8 mouse cellular contexts compared by ENCODE assay signal in genomic region chr12:35047320-35048225, GRCm38 (mm10). TPM values are rescaled to one million over a fixed set of nuclear protein-coding genes. Genes with fewer than 3 reads are reported as not detected.
DNase-seq lines count a peak whose midpoint lies in the region; ATAC-seq lines count a peak whose summit lies in the region.

No protein-coding gene starts in this region.

- 1% methylated on average over 65 of the region's 65 CpGs for whole genome bisulfite sequencing in hindbrain, embryonic 12.5 days

- H3K27me3 ChIP-seq in hindbrain, embryonic 12.5 days: peaks cover 4% of the 10 kb centered on the region; the same call in 1 of the 2 replicates

- peak overlapping the region; percentile 97 for H3K9ac ChIP-seq in hindbrain, embryonic 12.5 days

- no peaks in the 10 kb centered on the region for H3K9me3 ChIP-seq in hindbrain, embryonic 12.5 days (replicated peaks)

- ATAC-seq in hindbrain, embryonic 12.5 days (ENCODE audit: low FRiP score): peak; percentile 94
- ATAC-seq in megakaryocyte-erythroid progenitor cell, adult 5-6 weeks (replicated peaks; ENCODE audit: low FRiP score, low TSS enrichment, poor library complexity, severe bottlenecking): peak; percentile 63

- intact Hi-C loops in left cerebral cortex, postnatal 14 days (cut with DNase I): no loop called here

- peaks cover 8% of the 10 kb centered on the region for H3K4me1 ChIP-seq in hindbrain, embryonic 12.5 days

- H3K4me3 ChIP-seq in hindbrain, embryonic 12.5 days: peak overlapping the region; percentile 92

- peak overlapping the region; percentile 78 for H3K4me2 ChIP-seq in hindbrain, embryonic 12.5 days (replicated peaks)

- H3K27ac ChIP-seq in hindbrain, embryonic 12.5 days: peak overlapping the region; percentile 95

- H3K36me3 ChIP-seq in hindbrain, embryonic 12.5 days: no peaks in the 10 kb centered on the region

- DNase-seq in adipocyte (ENCODE audit: low spot score): peak; percentile 68
- peak; percentile 82 to 85 for DNase-seq in cerebellum, postnatal 25 days
- DNase-seq in frontal cortex, postnatal 25 days (ENCODE audit: low spot score in 2 of 2): peak; percentile 33 to 35
- peak; percentile 23 to 44 for DNase-seq in left cerebral cortex, postnatal 14 days (ENCODE audit: low spot score in 2 of 2)
- DNase-seq in right cerebral cortex, postnatal 36 days (ENCODE audit: low spot score in 2 of 2): peak; percentile 20 to 37
- peak; percentile 53 to 63 for DNase-seq in urinary bladder, postnatal 4 days (ENCODE audit: low spot score in 2 of 2)

RNA-seq across cellular contexts. Expression of gene Snx13, which starts 0.6 kb away (rescaled TPM):
- 24.7 and 28.2 TPM in 2 replicates for polyA plus RNA-seq in hindbrain, embryonic 12.5 days (2016; fragmentation: Nextera tagmentation; extraction: Ambion mirVana)
- 10 to 100 TPM; 54.4 to 58.4 TPM for total RNA-seq in left cerebral cortex, postnatal 14 days (2021)
- total RNA-seq in megakaryocyte-erythroid progenitor cell, adult 5-6 weeks (2014; fragmentation: Nextera tagmentation): 7.3 and 13.2 TPM in 2 replicates
- 20.8 and 21.8 TPM in 2 replicates for total RNA-seq in megakaryocyte-erythroid progenitor cell, adult 5-6 weeks (2017)

Comparison
In these comparisons a context has a peak if more than half of its experiments do, and no peak if none do; other contexts are left out.
1. Peak in every context shown above with its lines: DNase-seq, ATAC-seq, H3K4me3 ChIP-seq and H3K27ac ChIP-seq.
2. DNase-seq: peak in every context shown above with its lines; median percentile 84 in cerebellum, postnatal 25 days; 68 in adipocyte; 58 in urinary bladder, postnatal 4 days; 34 in frontal cortex, postnatal 25 days; 34 in left cerebral cortex, postnatal 14 days; 28 in right cerebral cortex, postnatal 36 days.